Mouse (Mus musculus) kidney, postnatal 25 days (tissue): ENCODE measurements at regions not wholly inside any gene's neighbourhood (a gene's known extent, or its start where the extent isn't known, plus 50 kb on each side); places are given as distances from the start of the nearest gene placed in this dataset.

ENCODE experiments used
- DNase-seq, 2 experiments: peaks; one replicate each; pipeline ENCODE4 v3.0.0; 2021; ENCODE audit warnings: mixed read lengths in 2 of 2

GRCm38 (mm10) chr16:89625253-89625652, 54.3 kb upstream of the Krtap11-1 start:
- DNase-seq: no peak
